Mouse (Mus musculus): ENCODE results near the gene Slc25a47.

- TF ChIP-seq CTCF (IDR thresholded peaks at IDR 0.05; ENCODE audit: low read depth, low read length) (no peak), POLR2A (IDR thresholded peaks at IDR 0.05; ENCODE audit: borderline replicate concordance, low read depth, low read length) (no peak)
These were observed 11.5 kb upstream of the Slc25a47 start for GRCm38 (mm10) chr12:108824225-108824874.

All from bone marrow macrophage, adult 2 months (primary cell).